Mouse (Mus musculus): ENCODE data around the gene Atf7.

GRCm38 (mm10) chr15:102499370-102499769 is 125.9 kb downstream of the Atf7 start:
- TF ChIP-seq CTCF (IDR thresholded peaks at IDR 0.05; ENCODE audit: low read depth) (no peak), EP300 (optimal IDR thresholded peaks at IDR 0.05) (no peak)
